Mouse (Mus musculus): Measurements from ENCODE around the gene Hist1h3e. TPM values are rescaled to one million over a fixed set of nuclear protein-coding genes. Genes with fewer than 3 reads are reported as not detected.
"Not testable (repeated sequence)": the region's sequence is repeated elsewhere in the genome, so short reads cannot be mapped to it uniquely, and the experiment has no call there.

Gene Hist1h3e
- total RNA-seq (2015), result 101 and 161 TPM in 2 replicates
- 295 and 358 TPM in 2 replicates for total RNA-seq (2017)

DNA sequence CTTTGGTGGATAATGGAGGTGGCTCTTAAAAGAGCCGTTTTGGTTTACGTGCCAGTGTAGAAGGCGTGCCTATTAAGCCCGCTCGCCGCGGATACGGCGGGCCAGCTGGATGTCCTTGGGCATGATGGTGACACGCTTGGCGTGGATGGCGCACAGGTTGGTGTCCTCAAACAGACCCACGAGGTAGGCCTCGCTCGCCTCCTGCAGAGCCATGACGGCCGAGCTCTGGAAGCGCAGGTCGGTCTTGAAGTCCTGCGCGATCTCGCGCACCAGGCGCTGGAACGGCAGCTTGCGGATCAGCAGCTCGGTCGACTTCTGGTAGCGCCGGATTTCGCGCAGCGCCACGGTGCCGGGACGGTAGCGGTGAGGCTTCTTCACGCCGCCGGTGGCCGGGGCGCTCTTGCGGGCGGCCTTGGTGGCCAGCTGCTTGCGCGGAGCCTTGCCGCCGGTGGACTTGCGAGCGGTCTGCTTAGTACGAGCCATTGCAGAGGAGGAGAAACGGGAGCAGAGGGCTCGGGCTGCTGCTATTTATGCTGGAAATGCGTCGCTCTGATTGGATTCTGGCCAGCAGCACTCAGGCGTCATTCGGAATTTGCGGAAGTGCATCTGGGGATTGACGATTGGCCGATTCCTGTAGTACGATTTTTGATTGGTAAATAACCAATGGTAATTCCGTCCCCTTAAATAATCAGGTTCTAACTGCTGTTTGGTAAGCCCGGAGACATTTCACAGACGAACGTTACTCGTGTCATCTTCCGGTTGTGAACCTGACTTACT is at the start of gene Hist1h3e:
Gene Hist1h3e (minus strand): TSS at position 487 of the 777 bp plus-strand sequence.
- peak; percentile 92 for ATAC-seq (ENCODE audit: poor library complexity, severe bottlenecking)

DNA sequence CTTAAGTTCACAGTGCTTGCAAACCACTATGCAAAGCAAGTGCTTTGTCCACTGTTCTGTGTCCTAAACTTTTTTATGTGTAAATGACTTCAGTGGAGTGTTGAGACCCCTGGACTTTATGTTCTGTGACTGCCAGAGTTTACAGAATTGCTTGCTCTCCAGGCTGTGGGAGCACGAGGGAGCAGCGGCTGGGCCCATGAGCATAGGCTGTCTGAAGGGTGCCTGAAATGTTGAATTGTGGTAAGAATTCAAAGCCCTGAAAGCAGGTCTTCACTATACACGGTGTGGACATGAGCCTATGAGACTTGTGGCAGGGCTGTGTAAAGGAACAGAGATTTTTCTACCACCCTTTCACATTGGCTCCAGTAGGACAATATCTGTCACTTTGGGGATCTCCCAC is 49.5 kb upstream of the Hist1h3e start:
- ATAC-seq (ENCODE audit: poor library complexity, severe bottlenecking), result no peak

DNA sequence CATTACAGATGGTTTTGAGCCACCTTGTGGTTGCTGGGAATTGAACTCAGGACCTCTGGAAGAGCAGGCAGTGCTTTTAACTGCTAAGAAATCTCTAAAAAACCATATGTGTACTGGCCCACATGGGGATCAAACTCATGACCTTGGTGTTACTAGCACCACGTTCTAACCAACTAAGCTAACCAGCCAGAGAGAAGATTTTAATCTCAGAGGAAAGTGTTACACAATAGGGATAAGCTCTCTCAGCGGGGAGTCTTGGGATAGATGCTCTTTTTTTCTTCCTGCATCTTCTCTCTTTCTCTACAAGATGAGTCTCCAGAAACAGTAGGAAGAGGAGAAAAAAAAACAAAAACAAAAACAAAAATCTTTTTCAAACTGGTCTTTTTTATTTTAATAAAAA is 48.2 kb upstream of the Hist1h3e start:
- no peak for ATAC-seq (ENCODE audit: poor library complexity, severe bottlenecking)

DNA sequence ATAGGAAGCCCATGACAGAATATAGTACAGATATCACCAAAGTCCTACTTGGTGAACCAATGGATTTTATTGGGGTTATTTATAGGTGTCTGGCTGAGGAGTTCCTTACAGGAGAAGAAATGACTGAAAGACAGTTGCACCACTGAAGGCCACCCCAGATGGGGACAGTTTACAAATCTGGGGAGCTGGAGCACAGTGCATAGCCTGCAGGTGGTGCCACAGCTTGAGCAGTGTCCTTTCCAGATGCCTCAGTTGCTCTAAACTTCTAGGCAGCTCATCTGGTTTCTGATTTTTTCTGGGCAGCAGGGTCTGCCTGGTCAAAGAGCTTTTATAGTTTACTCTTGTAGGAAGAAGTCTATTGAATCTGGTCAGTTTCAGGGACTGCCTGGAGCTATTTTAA is 47.7 kb upstream of the Hist1h3e start:
- ATAC-seq (ENCODE audit: poor library complexity, severe bottlenecking), result no peak

DNA sequence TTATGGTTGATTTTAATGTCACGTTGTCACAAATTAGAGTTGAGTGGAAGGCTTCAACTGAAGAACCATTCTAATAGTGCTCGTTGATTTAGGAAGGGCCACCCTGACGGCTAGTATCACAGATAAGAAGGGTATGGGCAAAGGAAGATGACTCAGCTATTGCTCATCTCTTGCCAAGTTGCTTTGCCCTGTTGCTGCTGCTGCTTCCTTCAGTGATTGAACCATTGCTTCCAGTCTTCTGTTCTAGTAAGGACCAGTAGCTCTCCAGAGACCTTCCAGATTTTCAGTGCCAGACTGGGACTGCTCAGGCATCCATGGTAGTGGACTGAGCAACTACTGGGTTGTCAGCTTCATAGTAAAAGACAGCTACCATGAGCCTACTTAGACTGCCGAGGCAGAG is 47.0 kb upstream of the Hist1h3e start:
- ATAC-seq (ENCODE audit: poor library complexity, severe bottlenecking), result peak; percentile 35; the same call in 1 of the 2 replicates

DNA sequence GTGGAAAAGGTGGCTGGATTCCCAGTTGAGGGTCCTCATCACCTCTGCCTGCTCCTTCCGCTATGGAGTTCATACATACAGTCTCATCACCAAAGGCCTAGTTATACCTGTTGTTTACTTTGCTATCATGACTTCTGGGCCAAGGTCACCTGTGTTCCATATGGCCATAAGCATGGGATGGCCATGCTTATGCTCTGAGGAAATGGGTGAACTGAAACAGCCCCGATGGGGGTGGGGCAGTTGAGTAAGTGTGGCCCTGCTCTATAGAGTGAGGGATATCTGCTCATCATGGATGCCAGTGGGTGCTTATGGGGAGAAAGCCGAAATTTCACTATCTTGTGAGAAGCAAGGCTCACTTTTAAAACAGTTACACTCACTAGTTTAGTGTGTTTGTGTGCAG is 42.9 kb upstream of the Hist1h3e start:
- no peak for ATAC-seq (ENCODE audit: poor library complexity, severe bottlenecking)

DNA sequence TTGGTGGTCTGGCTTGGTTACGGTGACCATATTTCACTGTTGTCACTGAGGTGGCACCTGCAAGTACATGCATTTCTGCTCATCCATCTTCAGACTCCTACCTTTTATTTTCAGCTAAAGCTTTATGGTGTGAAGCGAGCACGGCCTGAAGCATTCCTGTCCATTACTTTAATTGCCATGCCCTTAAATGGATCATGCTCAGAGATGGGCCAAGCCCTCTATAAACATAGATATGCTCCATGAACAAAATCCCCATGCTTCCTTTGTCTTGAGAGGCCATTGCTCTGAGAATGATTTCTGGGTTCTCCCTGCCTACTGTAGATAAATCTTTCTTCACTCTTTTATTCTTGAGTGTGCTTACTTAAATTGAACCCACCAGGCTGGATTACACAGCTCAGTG is 42.3 kb upstream of the Hist1h3e start:
- no peak for ATAC-seq (ENCODE audit: poor library complexity, severe bottlenecking)

DNA sequence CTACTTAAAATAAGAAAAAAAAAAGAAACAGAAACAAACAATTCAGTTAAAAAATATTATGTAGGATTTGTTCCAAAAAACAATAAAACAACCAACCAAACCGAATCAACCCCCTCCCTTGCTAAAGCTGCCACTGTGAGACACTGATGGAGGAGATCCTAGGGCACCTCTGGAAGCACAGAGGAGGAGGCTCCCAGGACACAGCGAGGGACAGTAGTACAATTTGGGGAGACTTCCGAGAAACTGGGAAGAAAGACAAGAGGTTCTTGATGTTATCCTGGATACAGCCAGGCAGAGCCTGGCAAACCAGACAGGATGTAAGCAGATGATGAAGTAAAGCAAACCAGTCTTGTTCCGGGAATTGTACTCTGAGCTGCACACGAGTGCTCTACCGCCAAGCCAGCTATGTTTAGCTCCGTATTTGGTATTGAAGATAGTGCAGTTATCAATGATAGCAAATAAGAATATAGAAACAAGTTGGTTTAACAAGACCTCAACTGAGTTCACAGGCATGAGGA is 41.1 kb upstream of the Hist1h3e start:
- no peak for ATAC-seq (ENCODE audit: poor library complexity, severe bottlenecking)

DNA sequence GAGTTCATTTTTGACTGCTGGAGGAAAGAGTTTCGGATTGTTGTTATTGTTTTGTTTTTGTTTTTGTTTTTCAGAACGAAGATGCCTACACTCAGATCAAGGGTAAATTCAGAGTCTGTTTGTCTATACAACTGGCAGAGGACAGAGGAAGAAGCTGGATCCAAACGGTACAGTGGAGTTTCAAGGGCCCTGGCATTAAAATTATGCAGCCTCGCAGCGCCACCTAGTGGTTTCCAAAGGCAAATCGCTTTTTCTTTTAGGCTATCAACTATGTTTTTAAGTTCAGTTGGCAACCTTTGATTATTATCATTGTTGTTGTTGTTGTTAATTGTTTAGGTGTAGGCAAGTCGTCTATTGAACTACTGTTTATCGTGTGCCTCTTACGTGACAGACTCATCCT is 35.8 kb upstream of the Hist1h3e start:
- peak; percentile 80 for ATAC-seq (ENCODE audit: poor library complexity, severe bottlenecking)

DNA sequence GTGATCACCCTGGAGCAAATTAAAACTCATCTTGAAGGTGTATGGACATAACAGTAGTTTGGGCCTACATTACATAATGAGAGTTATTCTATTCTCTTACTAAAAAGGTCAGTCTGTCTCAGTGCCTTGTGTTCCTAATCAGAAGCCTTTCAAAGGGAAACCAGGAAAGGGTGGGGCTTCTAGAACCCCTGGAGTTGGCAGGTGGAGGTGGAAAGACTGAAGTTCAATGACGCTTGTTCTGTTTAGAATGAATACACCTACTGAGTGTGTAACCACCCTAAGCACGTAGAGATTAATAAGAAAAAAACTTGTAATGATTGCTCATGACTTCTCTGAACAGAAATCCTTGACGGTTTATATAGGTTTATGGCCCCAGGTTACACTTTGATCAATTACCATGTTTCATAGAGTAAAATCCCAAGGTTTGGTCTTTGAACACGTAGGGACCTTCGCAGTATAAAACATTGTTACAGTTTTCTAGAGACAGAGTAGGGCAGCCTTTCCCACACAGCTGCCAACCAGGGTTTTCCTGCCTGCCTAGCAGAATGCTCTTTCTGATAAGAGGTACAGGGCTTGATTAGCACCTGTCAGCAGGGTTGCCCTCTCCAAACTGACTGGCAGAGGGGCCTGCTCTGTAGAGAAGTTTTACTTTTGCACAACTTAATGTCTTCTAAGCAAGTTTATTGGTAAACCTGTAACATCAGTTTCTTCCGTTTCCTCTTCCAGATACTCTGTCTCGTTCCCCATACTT is 33.6 kb upstream of the Hist1h3e start:
- no peak for ATAC-seq (ENCODE audit: poor library complexity, severe bottlenecking)

DNA sequence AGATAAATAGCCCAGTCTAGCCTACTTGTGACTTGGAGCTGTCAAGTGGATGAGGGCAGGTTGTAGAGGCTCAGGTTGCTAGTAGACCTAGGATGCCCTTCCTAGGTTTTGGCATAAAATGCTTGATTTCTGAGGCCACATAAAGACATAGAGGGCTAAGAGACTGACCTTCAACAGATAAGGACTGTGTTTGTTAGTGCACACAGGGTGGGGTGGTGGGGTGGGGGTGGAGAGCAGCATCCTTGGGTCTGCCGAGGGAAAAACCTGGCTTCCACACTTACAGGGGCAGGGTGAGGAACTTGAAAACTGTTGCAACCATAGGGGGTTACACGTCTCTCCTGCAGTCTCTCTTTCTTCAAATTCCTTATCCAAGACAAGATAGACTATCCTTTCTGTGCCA is 33.0 kb upstream of the Hist1h3e start:
- ATAC-seq (ENCODE audit: poor library complexity, severe bottlenecking), result no peak

DNA sequence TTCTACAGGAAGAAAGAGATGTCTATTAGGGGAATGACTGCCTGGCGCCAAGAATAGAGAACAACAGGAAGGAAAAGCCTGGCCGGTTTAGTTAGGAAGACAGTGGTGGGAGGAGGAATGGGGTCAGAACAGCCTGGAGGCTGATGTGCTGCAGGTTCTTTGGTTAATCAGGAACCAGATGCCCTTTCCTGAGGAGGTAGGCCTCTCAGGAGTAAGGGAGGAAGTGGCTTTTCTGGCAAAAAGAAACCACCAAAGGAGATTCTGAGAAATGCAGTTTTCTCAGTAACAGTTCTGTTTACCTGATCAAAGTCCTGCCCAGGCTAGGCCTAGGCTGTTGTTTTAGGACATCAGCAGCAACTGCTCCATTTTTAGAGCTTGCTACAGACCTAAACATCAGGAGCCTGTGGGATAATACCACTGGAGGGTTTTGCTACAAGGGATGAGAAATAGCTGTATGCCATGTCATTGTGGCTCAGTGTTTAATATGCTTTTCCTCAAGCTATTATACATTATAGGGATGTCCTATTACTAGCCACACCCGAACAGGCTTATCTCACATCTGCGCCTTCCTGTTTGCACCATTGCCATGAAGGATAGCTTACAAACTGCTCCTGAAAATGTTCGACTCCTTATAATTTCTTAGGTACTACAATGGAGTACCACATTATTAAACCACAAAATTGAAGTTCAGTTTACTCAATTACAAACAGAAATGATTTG is 31.0 kb upstream of the Hist1h3e start:
- no peak for ATAC-seq (ENCODE audit: poor library complexity, severe bottlenecking)

DNA sequence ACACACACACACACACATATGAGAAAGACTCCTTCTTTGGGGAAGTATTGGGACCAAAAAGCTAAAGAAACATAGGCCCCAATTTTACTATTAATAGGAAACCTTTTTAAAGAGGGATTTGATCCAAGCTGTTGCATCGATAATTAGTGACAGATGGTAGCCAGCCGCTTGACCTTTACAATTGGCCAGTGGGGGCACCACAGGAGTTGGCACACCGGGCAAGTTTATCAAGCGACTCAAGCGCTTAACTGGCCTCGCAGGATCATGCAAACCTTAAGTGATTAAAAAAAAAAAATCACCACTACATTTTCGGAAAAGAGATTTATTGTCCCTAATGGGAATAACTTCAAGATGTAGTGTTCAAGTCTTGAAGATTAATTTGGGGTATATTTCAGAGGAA is 30.4 kb upstream of the Hist1h3e start:
- ATAC-seq (ENCODE audit: poor library complexity, severe bottlenecking), result no peak

DNA sequence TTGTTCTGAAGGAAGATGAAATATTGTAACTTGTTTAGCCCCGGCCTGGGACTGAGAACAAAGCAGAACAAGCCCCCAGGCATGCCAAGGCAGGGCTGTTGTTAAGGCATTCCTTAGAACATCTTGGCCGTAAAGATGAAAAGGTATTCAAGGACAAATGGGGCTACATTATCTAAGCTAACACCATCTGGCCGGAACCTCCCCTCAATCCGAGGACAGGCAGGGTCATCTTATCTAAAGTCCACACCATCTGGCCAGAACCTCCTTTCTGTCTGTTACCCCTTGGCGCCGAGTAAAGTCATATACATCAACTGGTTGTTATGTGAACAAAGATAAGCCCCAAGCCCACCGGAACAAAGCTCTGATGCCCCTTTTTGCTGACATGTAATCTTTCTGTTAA is 29.7 kb upstream of the Hist1h3e start:
- ATAC-seq (ENCODE audit: poor library complexity, severe bottlenecking), result not testable (repeated sequence)

DNA sequence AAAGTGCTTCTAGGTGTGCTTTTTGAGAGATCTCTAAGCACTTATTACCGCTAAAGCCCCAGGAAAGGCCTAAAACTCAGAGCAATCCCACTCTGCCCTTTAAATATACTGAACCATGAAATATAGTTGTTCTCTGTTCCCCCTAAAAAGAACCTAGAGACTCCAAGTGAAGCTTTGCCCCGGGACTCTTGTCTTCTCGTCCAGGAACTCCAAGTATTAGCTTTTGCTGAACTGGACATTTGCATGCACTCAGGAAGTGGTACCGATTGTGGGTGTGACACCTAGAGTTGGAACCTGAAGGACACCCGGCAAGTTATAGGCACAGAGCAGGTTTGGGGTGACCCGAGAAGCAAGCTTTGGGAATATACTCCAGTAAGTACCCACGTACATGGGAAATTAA is 29.0 kb upstream of the Hist1h3e start:
- ATAC-seq (ENCODE audit: poor library complexity, severe bottlenecking), result no peak

DNA sequence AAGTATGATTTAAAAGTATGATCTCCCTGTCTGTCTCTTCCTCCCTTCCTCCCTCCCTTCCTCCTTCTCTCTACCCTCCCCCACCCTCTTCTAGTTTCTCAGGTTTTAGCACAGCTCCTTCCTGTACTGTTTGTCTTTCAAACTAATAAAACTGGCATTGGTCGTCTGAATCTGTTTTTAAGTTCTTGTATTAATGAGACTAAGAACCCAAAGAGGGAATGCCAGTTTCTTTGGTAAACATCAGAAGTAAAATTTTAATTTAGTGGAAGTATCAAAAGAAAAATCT is 24.7 kb upstream of the Hist1h3e start:
- ATAC-seq (ENCODE audit: poor library complexity, severe bottlenecking), result no peak

DNA sequence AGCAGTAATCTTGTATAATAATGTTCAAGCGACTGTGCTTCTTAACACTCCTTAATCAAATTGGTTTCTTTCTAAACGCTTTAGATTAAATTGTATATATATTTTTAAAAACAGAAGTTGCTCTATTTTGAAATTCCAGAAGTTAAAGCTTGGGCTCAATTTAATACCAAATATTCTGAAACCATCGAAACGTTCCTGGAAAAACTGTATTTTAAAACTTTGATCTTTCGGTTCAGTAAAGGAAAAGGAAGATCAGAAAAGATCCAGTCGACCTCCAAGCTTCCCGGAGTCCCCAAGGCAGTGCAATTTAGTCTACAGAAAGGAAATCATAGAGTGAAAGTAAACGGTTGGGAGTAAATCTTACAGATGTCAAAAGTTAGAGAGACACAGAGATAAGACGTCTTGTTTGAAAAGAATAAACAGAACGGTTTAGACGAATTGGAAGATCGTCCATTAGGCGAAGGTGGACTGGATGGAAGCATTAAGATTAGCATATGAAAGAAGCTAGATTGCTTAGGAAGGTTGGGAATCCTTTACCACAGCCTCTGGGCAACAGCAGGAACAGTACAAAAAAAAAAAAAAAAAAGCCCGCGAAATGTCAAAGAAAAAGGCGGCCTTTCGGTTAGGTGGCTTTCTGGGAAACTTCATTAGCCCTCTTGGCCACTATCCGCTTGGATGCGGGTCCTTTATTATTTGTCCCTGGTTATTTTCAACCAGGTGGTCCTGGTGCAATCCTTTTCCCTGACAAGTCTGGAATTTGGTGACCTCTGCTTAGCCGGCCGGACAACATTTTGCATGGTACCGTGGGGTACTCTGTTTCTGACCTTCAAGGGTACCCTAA is 24.1 kb upstream of the Hist1h3e start:
- no peak for ATAC-seq (ENCODE audit: poor library complexity, severe bottlenecking)

DNA sequence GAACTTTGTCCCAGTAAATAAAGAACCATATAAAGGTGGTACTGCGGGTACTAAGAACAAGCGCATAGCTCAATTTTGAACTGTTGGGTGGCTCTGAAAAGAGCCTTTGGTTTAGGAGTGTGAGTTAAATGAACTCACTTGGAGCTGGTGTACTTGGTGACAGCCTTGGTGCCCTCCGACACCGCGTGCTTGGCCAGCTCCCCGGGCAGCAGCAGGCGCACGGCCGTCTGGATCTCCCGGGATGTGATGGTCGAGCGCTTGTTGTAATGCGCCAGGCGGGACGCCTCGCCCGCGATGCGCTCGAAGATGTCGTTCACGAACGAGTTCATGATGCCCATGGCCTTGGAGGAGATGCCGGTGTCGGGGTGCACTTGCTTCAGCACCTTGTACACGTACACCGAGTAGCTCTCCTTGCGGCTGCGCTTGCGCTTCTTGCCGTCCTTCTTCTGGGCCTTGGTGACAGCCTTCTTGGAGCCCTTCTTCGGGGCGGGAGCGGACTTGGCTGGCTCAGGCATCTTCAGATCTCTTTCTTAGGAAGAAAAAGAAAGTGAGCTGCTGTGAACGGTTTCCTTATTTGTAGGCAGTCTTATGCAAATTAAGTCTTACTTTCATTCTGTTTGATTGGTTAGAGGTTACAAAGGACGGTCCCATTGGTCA is 23.4 kb upstream of the Hist1h3e start:
- ATAC-seq (ENCODE audit: poor library complexity, severe bottlenecking), result peak; percentile 73

DNA sequence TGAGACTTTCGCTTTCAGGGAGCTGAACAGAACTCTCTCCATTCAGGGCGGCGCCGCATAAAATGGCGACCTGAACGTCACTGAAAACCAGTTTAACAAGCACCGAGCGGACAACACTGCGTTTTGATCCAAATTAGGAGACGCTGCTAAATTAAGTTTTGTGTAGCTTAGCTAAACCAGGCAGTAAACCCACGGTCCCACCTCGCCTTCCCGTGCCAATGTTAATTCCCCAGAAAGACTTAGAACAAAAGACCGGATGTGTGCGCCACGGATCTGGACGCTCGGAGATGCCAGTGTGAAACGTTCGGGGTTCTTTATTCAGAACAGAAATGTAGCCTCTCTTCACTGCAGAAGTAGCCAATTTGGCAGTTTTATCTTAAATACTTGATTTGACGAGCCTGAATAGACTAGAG is 22.9 kb upstream of the Hist1h3e start:
- ATAC-seq (ENCODE audit: poor library complexity, severe bottlenecking), result peak; percentile 36

DNA sequence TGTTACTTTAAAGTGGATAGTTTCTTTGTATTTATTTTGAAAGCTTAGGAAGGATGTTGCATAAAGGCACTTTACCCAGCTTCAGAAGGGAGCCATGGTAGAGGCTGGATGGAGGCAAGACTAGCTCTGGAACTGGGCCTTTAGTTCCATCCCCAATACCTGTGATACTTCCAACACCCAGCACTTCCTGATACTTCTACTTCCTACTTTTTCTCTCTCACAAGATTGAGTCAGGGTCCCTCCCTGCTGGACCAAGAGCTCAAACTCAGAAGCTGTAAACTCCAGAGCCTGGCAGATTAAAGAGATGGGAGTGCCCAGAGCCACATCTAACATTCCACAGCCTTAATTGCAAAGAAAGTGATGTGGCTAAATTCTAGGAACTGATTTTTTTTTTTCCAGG is 22.2 kb upstream of the Hist1h3e start:
- ATAC-seq (ENCODE audit: poor library complexity, severe bottlenecking), result no peak
